Mouse (Mus musculus) lung, postnatal 0 days (tissue): Measurements from ENCODE around the gene Fnbp1.

Experiments used
- CTCF ChIP-seq: IDR thresholded peaks from 2 replicates; pipeline ENCODE4 v1.5.1; 2016; ENCODE audit warnings: antibody characterized with exemption, mild to moderate bottlenecking
- EP300 ChIP-seq: IDR thresholded peaks from 2 replicates; pipeline ENCODE4 v1.6.1; 2016; ENCODE audit warnings: antibody characterized with exemption, mild to moderate bottlenecking, control low read depth

DNA sequence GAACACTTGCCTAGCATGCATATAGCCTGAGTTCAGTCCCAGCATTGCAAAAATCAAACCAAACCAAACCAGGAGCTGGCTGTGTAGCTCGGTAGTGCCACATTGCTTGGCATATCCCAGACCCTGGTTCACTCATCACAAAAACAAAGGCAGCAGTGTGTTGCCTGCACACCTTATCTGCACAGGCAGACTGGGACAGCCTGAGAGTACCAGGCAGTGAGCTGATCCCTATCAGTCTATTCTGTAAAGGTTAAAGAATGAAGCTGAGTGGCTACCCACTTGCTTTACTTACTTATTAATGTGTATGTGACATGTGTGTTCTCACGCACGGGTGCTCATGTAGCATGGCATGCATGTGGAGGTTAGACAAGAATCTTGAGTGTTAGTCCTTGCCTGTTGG is 15.0 kb upstream of the Fnbp1 start:
- TF ChIP-seq CTCF (no peak), EP300 (no peak)
